Mouse (Mus musculus) cerebellum, adult 9-10 months (tissue): ENCODE measurements around the gene Lamc3.
A peak's percentile ranks its signal among the peaks of the same experiment; 100 is the strongest.

Experiments
- DNase-seq: peaks from one replicate; pipeline ENCODE4 v3.0.0; 2022

Lamc3 gene

GRCm38 (mm10) chr2:31887030-31887429 is at the start of gene Lamc3:
Gene Lamc3, plus strand, starts transcription at chr2:31887291.
- DNase-seq: no peak

DNA sequence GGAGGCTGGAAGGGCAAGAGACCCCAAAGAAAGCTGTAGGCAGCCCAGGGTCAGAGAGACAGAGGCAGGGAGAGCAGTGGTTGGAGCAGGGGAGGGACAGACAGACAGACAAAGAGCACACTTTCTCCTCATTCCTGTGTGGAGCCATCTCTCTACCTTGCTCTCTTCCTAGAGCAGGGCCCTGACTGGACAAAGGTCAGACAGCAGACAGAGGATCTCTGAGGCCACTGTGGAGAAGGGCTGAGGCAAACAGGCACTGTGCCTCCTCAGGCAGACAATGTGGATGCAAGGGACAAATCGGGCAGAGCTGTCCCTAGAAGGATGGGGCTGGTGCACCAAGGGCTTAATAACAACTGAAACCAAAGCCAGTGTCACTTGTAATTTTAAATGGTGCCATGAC is 48.2 kb upstream of the Lamc3 start:
- no peak for DNase-seq

DNA sequence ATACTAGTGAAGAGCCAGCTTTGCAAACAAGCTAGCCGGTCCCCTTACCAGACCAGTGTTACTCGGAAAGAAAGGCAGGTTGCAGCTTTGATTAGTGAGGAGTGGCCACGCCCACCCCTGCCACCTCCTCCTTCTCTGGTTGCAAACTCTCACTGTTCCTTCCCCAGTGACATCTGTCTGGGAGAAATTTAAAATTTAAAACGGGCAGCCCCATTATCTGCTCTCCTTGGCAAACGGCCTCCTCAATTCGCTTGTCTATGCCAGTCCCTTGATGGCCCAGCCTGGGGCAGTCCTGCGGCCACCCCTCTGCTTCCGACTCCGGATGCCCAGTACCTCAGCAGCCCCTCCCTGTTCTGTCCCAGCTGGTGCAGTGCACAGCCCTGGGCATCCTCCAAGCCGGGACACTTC is 42.4 kb upstream of the Lamc3 start:
- no peak for DNase-seq

DNA sequence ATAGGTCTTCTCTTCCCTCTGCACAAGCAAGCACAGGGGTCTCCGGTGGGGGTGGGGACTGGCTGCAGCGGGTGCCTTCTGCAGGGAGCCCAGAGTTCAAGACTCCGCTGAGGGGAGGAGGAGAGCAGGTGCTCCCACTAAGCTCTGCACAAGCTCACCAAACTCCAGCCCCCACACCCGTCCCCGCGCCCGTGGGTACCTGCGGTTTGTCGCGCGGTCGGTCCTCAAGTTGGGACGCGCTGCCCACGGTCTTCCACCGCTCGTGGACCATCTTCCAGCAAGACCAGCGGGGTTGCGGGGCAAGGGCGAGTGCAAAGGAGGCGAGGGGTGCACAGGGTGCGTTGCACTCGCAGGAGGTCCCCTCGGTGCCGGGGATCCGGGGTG is 41.6 kb upstream of the Lamc3 start:
- DNase-seq: no peak

DNA sequence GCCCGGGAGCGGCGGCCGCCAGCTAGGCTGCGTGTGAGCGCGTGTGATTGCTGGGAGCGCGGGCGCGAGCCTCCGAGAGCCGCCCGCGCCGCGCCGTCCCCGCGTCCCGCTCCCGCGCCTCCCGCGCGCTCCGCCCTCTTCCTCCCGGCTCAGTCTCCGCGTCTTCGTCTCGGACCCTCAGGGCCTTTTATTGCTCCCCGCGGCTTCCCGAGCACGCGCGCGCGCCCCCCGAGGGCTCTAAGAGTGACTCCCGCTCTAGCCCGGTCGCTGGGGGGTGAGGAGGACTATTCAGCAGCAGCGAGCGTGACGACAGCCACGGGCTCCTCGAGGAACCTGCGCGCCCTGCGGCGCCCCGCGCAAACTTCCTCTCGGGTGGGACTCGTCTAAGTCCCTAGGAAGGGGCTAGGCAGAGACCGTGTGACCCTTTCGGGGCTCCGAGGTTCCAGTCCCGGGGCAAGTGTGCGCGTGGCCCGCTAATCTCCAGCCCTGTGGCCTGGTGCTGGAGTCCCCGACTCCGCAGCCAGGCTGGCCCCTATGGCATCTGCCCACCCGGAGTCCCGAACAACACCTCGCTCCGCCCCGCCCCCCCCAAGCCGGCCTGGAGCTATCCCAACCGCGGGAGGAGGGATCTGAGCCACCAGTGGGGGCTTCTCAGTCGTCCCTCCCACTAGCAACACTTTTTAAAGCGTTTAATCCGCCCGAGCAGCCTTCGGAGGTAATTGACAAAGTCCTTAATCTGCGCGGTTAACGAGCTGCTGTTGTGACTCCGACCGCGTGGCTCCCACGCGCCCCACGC is 41.0 kb upstream of the Lamc3 start, which contains the start of gene Fibcd1:
Gene Fibcd1 (minus strand): TSS at position 110 of the 796 bp plus-strand sequence.
- no peak for DNase-seq

DNA sequence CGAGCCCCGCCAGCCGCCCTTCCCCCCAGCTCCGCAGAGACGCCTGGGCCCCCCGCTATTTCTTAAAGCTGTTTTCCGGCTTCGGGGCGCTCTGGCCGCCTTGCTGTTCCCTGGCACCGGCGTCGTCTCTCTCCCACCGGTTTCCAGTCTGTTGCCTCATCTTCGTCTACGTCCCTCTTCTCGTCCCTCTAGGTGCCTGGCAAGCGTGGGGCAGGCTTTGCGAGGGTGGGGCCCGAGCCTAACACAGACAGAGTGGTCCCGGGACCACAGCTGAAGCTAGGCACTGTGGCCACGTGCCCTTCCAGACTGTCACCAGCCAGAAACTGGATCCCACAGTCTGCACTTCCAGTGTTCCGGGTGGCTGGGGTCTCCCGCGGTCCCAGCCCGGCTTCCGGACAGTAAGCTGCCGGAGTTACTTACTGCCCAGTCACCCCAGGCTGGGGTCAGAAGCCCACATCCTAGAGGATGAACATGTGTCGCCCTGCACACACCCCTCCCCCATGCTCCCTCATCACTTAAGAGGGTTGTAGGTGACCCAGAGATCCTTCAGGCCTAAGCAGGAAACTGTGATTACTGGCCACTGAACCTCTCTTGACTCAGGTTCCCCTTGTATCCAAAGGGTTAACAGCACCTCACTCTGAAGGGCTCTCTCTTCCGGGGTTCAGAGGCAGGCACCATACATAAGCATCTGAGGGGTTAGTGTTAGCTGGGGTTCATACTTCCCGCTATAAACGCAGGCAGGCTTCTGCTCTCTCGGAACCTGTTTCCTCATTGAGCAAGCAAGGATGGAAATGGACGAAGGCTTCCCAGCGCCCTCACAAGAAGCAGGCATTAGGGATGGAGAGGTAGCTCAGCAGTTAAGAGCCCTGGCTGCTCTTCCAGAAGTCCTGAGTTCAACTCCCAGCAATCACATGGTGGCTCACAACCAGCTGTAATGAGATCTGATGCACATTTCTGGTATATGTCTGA is 40.1 kb upstream of the Lamc3 start:
- no peak for DNase-seq

DNA sequence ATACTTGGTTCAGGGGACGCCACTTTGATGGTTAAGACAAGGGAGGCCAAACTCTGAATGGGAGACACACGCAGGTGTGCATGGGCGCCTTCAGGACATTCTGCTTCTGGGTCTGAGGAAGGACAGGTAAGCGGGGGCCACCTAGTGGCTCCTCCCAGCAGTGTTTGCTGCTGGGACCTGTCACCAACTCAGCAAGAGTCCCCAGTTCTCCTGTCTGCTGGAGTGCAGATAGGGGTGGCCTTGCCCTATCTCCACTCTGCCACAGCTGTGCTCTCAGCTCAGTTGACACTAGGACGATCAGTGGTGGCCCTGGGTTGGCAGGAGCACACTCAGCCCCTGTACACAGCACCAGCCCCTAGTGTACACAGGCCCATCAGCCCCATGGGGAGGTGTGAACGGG is 39.2 kb upstream of the Lamc3 start:
- peak; percentile 63 for DNase-seq

- DNase-seq: no peak
Measured at GRCm38 (mm10) chr2:31850141-31850540, 37.0 kb upstream of the Lamc3 start.

- DNase-seq: no peak
Measured at GRCm38 (mm10) chr2:31855991-31856390, 31.1 kb upstream of the Lamc3 start.

DNA sequence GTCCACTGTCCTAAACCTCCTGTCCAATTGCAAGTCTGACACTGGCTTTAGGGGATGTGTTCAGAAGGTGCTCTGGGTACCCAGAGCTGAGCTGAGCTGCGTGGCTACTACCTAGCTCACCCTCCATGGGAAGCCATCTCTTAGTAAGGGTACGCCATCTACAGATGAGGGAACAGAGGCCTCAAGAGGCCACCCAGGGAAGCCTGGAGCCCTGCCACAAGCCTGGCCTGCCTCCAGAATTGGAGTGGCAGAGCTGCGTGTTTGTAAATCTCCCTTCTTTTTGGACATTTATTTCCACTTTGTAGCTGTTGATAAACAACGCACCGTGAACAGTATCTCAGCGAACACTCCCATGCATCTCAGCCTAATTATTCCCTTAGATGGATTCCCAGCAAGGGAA is 29.9 kb upstream of the Lamc3 start:
- DNase-seq: no peak

DNA sequence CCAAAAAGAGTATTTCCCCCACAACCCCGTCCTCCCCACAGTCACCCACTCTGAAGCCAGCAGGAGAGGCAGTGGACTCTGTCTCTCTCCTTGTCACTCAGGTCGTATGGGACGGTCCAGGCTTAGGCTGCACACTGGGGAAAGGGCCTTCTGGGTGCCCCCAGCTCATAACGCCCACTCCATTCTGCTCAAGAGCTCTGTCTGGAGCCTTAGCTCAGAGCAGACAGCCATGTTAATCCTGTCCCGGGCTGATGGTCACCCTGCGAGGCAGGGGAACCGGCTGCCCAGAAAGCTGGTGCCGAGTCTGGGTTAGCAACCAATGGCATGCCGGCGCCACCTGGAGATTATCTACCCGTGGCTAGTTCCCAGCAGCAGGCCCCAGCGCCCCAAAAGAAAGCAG is 28.6 kb upstream of the Lamc3 start:
- no peak for DNase-seq

GRCm38 (mm10) chr2:31862919-31863318 is 24.2 kb upstream of the Lamc3 start:
- no peak for DNase-seq

DNA sequence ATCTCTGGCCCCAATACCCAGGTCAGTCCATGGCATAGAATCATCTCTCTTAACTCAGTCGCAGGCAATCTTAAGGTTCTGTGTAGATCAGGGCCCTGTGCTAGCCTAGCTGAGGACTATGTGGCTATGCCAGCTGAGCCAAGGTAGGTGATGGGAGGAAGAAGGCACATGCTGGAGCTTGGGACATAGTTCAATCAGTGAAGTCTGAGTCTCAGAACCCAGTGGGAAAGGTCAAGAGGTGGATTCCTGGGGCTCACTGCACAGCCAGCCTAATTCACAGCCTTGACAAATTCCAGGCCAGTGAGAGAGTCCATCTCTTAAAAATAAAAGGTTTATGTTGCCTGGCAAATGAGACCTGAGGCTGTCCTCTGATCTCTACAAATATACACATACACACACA is 23.3 kb upstream of the Lamc3 start:
- no peak for DNase-seq

- DNase-seq: no peak
Measured at GRCm38 (mm10) chr2:31864891-31865290, 22.2 kb upstream of the Lamc3 start.

GRCm38 (mm10) chr2:31865322-31865721 is 21.8 kb upstream of the Lamc3 start:
- no peak for DNase-seq

DNA sequence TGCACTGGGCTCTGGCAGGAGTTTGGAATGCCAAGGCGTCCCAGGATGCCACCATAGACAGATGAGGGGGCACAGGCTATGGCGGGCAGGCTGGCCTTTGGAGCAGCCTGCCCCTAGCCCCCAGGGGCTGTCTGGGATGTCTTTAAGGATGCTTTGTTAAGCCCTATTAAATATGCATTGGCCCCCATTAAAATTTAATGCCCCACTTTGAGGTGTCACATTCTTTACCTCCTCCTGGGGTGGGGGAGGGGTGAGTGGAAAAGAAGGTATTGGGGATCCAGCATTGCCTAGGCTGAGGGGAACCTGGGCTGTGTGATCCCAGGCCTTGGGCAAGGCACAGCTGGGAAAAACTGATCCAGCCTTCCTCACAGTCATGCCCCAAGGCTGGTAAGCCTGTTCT is 21.3 kb upstream of the Lamc3 start:
- DNase-seq: no peak

GRCm38 (mm10) chr2:31867773-31868537 is 19.1 kb upstream of the Lamc3 start:
- DNase-seq: no peak

GRCm38 (mm10) chr2:31868538-31869164 is 18.4 kb upstream of the Lamc3 start:
- DNase-seq: no peak

GRCm38 (mm10) chr2:31869692-31870091 is 17.4 kb upstream of the Lamc3 start:
- DNase-seq: no peak

- DNase-seq: no peak
Measured at GRCm38 (mm10) chr2:31870683-31871082, 16.4 kb upstream of the Lamc3 start.

GRCm38 (mm10) chr2:31874290-31874855 is 12.7 kb upstream of the Lamc3 start:
- no peak for DNase-seq

DNA sequence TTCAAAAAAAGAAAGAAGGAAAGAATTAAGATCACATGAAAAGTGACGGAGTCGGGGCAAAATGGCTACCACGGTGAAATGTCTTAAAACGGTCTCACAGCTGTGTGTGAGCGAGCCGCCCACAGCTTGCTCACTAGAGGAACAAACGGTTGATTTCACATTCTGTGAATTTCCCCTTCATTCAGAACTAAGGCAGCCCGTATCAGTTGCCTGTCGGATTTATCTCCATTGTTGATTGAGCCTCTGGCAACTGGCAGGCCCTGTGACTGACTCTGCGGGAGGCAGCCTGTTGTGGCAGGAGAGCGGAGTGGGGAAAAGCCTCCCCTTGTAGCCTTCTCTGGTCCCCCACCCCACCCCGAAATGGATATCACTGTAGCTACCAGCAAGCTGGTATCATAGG is 10.6 kb upstream of the Lamc3 start:
- DNase-seq: no peak
